Mouse (Mus musculus) megakaryocyte, embryonic 14.5 days (primary cell): ENCODE measurements around the gene Bend3. TPM values are rescaled to one million over a fixed set of nuclear protein-coding genes. Genes with fewer than 3 reads are reported as not detected.

Source experiments
- H3K27me3 ChIP-seq: replicated peaks from 2 replicates; pipeline ENCODE3; 2012; ENCODE audit warnings: inconsistent platforms
- H3K36me3 ChIP-seq: replicated peaks from 2 replicates; pipeline ENCODE3; 2012; ENCODE audit warnings: low read length, inconsistent platforms, mixed read lengths
- H3K4me1 ChIP-seq: 2 replicates; pipeline ENCODE4 v1.6.1; 2012; ENCODE audit warnings: inconsistent platforms
- H3K4me3 ChIP-seq: replicated peaks from 2 replicates; pipeline ENCODE3; 2012; ENCODE audit warnings: moderate library complexity, mild to moderate bottlenecking, inconsistent platforms
- H3K9me3 ChIP-seq: 2 replicates; pipeline ENCODE4 v1.6.1; 2012; ENCODE audit warnings: inconsistent platforms
- FLI1 ChIP-seq: IDR thresholded peaks from 2 replicates; pipeline ENCODE4 v1.6.1; 2012; ENCODE audit warnings: low read length, inconsistent platforms, mixed read lengths
- GATA1 ChIP-seq: IDR thresholded peaks from 3 replicates; pipeline ENCODE4 v1.6.1; 2012; ENCODE audit warnings: mixed read lengths, low read length, inconsistent platforms, borderline replicate concordance
- polyA plus RNA-seq: library from polyadenylated mRNA; stranded (reverse); fragments of >175 nt; gene quantifications from 2 replicates; pipeline ENCODE4 v1.2.3, GENCODE M21; 2012; ENCODE audit warnings: low replicate concordance; ENCODE audit not compliant: insufficient read depth

Bend3 gene
- polyA plus RNA-seq, 1 experiment: 2.5 TPM

GRCm38 (mm10) chr10:43477865-43478681 is 558 bp upstream of the Bend3 start:
- Histone ChIP-seq H3K36me3 (no peaks in the 10 kb centered on the region), H3K4me1 (peaks cover 39% of the 10 kb centered on the region), H3K27me3 (peaks cover 2% of the 10 kb centered on the region), H3K4me3 (peak overlapping the region; percentile 96), H3K9me3 (no peaks in the 10 kb centered on the region)
- TF ChIP-seq GATA1 (no peak), FLI1 (no peak)

- Histone ChIP-seq H3K4me1 (peaks cover 48% of the 10 kb centered on the region), H3K4me3 (peak overlapping the region; percentile 96), H3K27me3 (no peaks in the 10 kb centered on the region), H3K36me3 (no peaks in the 10 kb centered on the region), H3K9me3 (no peaks in the 10 kb centered on the region)
- TF ChIP-seq GATA1 (no peak), FLI1 (no peak)
Observed at GRCm38 (mm10) chr10:43479436-43480157, 966 bp downstream of the Bend3 start.

DNA sequence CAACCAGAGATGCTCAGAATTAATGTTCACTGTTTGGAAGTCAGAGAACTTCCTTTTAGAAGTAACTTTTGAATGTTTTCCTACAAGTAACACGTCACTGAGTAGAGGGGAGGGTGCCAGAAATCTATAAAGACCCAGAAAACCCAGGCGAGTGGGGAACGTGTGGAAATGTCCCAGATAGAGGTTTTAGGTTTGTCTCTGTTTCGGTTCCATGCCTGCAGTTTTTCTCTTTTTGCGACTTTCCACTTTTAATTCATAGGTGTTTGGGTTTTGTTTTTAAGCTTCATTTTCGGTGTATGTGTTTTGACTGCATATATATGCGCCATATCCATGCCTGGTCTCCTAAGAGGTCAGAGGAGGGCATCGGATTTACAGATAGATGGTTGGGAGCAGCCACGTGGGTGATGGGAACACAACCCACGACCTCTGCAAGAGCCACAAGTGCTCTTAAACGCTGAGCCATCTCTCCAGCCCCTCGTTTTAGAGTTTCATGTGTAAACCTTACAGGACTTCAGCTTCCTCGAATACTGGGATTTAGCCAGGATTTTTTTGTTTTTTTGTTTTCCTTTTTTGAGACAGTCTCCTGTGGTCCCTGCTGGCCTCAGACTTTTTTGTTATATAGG is 1.7 kb downstream of the Bend3 start:
- Histone ChIP-seq H3K4me1 (peaks cover 43% of the 10 kb centered on the region), H3K4me3 (peak overlapping the region; percentile 96)
- TF ChIP-seq FLI1: no peak
- TF ChIP-seq GATA1: no peak

GRCm38 (mm10) chr10:43481179-43481578 is 2.5 kb downstream of the Bend3 start:
- H3K4me1 ChIP-seq: peaks cover 46% of the 10 kb centered on the region
- H3K27me3 ChIP-seq: no peaks in the 10 kb centered on the region
- H3K9me3 ChIP-seq: no peaks in the 10 kb centered on the region
- no peak for TF ChIP-seq FLI1
- no peak for TF ChIP-seq GATA1
- H3K36me3 ChIP-seq: no peaks in the 10 kb centered on the region
- no peak overlapping the region for H3K4me3 ChIP-seq

More for the DNA sequence above, 1.7 kb downstream of the Bend3 start:
- H3K27me3 ChIP-seq: no peaks in the 10 kb centered on the region
- no peaks in the 10 kb centered on the region for H3K9me3 ChIP-seq
- no peaks in the 10 kb centered on the region for H3K36me3 ChIP-seq

DNA sequence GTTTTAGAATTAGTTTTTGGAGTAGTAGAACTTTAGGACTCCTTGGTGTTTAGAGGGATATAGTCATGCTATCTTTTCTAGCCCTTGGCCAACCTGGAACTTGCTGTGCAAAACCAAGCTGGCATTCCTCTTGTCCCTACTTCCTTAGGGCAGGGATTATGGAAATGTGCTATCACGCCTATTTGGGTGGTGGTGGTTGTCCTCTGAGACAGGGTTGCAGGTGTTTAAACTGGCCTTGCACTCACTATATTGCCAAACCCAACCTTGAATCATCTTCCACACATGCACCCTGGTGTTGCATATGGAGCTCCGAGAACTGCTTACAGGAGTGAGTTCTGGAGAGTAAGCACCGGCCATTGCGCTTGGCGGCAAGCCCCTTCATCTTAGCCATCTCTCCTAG is 3.4 kb downstream of the Bend3 start:
- Histone ChIP-seq H3K27me3 (no peaks in the 10 kb centered on the region), H3K4me1 (peaks cover 49% of the 10 kb centered on the region), H3K4me3 (no peak overlapping the region), H3K36me3 (no peaks in the 10 kb centered on the region), H3K9me3 (no peaks in the 10 kb centered on the region)
- TF ChIP-seq GATA1 (no peak), FLI1 (no peak)

- no peak for TF ChIP-seq FLI1
- TF ChIP-seq GATA1: no peak
- Histone ChIP-seq H3K27me3 (no peaks in the 10 kb centered on the region), H3K9me3 (no peaks in the 10 kb centered on the region), H3K4me1 (peaks cover 45% of the 10 kb centered on the region), H3K36me3 (no peaks in the 10 kb centered on the region), H3K4me3 (no peak overlapping the region)
Observed at GRCm38 (mm10) chr10:43483426-43483995, 4.9 kb downstream of the Bend3 start.

- TF ChIP-seq GATA1 (no peak), FLI1 (no peak)
- Histone ChIP-seq H3K9me3 (no peaks in the 10 kb centered on the region), H3K27me3 (no peaks in the 10 kb centered on the region), H3K4me1 (peaks cover 50% of the 10 kb centered on the region), H3K36me3 (no peaks in the 10 kb centered on the region), H3K4me3 (peak overlapping the region; percentile 8)
Observed at GRCm38 (mm10) chr10:43485751-43486268, 7.2 kb downstream of the Bend3 start.

GRCm38 (mm10) chr10:43487441-43488010 is 8.9 kb downstream of the Bend3 start:
- H3K9me3 ChIP-seq: no peaks in the 10 kb centered on the region
- TF ChIP-seq GATA1 (no peak), FLI1 (no peak)
- no peak overlapping the region for H3K4me3 ChIP-seq
- no peaks in the 10 kb centered on the region for H3K27me3 ChIP-seq
- H3K4me1 ChIP-seq: peaks cover 36% of the 10 kb centered on the region
- H3K36me3 ChIP-seq: no peaks in the 10 kb centered on the region

DNA sequence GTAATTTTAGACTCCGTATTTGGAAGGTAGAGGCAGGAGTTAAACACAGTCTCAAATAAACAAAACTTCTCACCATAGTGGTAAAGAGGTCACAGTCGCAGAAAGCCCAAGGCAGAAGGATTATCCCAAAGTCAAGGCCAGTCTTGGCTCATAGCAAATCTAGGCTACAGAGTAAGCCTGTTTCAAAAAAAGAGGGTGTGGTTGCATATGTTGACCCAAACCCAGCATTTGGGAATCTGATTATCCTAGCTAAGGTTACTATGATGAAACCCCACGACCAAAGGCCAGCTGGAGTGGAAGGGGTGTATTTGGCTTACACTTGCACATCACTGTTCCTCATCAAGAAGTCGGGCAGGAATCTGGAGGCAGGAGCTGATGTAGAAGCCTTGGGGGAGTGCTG is 9.6 kb downstream of the Bend3 start:
- TF ChIP-seq GATA1 (no peak), FLI1 (no peak)
- no peaks in the 10 kb centered on the region for H3K36me3 ChIP-seq
- H3K4me1 ChIP-seq: peaks cover 34% of the 10 kb centered on the region
- H3K4me3 ChIP-seq: no peak overlapping the region
- H3K27me3 ChIP-seq: no peaks in the 10 kb centered on the region
- no peaks in the 10 kb centered on the region for H3K9me3 ChIP-seq
